Mouse (Mus musculus) kidney, adult 2 months (tissue): ENCODE results near the gene Art3.

Source experiments
- CTCF ChIP-seq: fragments of 200-500 bp; conservative IDR thresholded peaks from 2 replicates; pipeline ENCODE4 v1.5.1; 2011; ENCODE audit warnings: low read depth, mild to moderate bottlenecking, control low read depth, low read length, moderate library complexity, mixed read lengths; ENCODE audit not compliant: insufficient read depth, insufficient read length
- POLR2A ChIP-seq: fragments of 200-500 bp; IDR thresholded peaks from one replicate; pipeline ENCODE4 v1.6.1; 2011; ENCODE audit warnings: low read depth, low read length, control low read depth

DNA sequence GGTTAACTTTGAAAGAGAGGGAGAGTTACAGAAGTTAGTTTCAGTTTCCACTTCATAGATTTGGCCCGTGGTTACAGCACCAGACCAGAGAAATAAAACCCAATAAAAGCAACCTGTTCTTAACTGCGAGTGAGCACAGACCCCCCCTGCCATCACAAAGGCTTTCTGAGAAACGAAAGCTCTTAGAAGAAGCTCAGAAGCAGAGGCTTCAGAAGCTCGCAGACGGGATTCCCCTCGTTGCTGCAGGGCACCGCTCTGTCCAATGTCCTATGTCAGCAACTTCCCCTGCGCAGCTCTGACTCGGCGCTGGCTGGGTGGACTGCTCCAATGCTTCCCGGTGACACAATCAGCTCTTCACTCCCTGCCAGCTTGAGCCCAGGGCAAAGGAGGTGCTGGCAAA, 21.9 kb downstream of the Art3 start:
- no peak for TF ChIP-seq CTCF
- no peak for TF ChIP-seq POLR2A
